ENCODE assay signal across 8 mouse cellular contexts in genomic region chr6:53820486-53820985, GRCm38 (mm10). TPM values are rescaled to one million over a fixed set of nuclear protein-coding genes. Genes with fewer than 3 reads are reported as not detected.
DNase-seq lines count a peak whose midpoint lies in the region; ATAC-seq and TF ChIP-seq lines count a peak whose summit lies in the region.

Tril (minus strand) TSS chr6:53820830.

- no peaks in the 10 kb centered on the region for H3K79me2 ChIP-seq in heart, adult 2 months (replicated peaks; ENCODE audit: control insufficient read depth, insufficient read depth, low read length)

- DNase-seq in neural tube, embryonic 11.5 days (ENCODE audit: low spot score), result peak; percentile 75
- DNase-seq in neural tube, embryonic 10.5 days (ENCODE audit: extremely low spot score, low spot score), result no peak
- peak; percentile 88 to 90 for DNase-seq in heart, adult 2 months
- DNase-seq in kidney, adult 2 months, result peak; percentile 77
- peak; percentile 74 for DNase-seq in urinary bladder, adult 2 months (ENCODE audit: low spot score)

- H3K4me1 ChIP-seq in neural tube, embryonic 11.5 days (ENCODE audit: control insufficient read depth, insufficient read depth, low read length), result peaks cover 20% of the 10 kb centered on the region
- H3K4me1 ChIP-seq in embryonic facial prominence, embryonic 13.5 days, result peaks cover 58% of the 10 kb centered on the region
- peaks cover 3% of the 10 kb centered on the region for H3K4me1 ChIP-seq in heart, adult 2 months (ENCODE audit: control insufficient read depth, insufficient read depth, low read length)
- H3K4me1 ChIP-seq in kidney, adult 2 months (ENCODE audit: control insufficient read depth, insufficient read depth, low read length), result 0 out of 2 replicates have a peak, but pooled peaks cover 4% of the 10 kb centered on the region
- H3K4me1 ChIP-seq in limb, embryonic 13.5 days, result peaks cover 57% of the 10 kb centered on the region
- peaks cover 28% of the 10 kb centered on the region for H3K4me1 ChIP-seq in midbrain, embryonic 16.5 days (ENCODE audit: control insufficient read depth, insufficient read depth, low read length)

- TF ChIP-seq CTCF in heart, adult 2 months (IDR thresholded peaks at IDR 0.05), result no peak
- TF ChIP-seq CTCF in kidney, adult 2 months (conservative IDR thresholded peaks at IDR 0.05; ENCODE audit: insufficient read depth, insufficient read length, low read depth, low read length), result no peak

- no peaks in the 10 kb centered on the region for H3K9me3 ChIP-seq in neural tube, embryonic 11.5 days (ENCODE audit: control insufficient read depth, low read length)
- H3K9me3 ChIP-seq in embryonic facial prominence, embryonic 13.5 days, result no peaks in the 10 kb centered on the region
- H3K9me3 ChIP-seq in limb, embryonic 13.5 days, result no peaks in the 10 kb centered on the region
- H3K9me3 ChIP-seq in midbrain, embryonic 16.5 days (replicated peaks; ENCODE audit: control insufficient read depth, low read length, poor library complexity, severe bottlenecking), result no peaks in the 10 kb centered on the region

- peak; percentile 33 for ATAC-seq in neural tube, embryonic 11.5 days (ENCODE audit: insufficient read depth, low FRiP score, low TSS enrichment)
- peak; percentile 69 for ATAC-seq in embryonic facial prominence, embryonic 13.5 days (ENCODE audit: insufficient number of reproducible peaks, insufficient read depth, low FRiP score, low TSS enrichment, low read depth)
- ATAC-seq in limb, embryonic 13.5 days (ENCODE audit: low FRiP score, low read depth), result peak; percentile 82
- peak; percentile 63 for ATAC-seq in midbrain, embryonic 16.5 days

- intact Hi-C loops in heart, adult 2 months (cut with DNase I), result loop anchor here (2.0 kb wide), 2 partner anchors 36 to 60 kb away; no protein-coding TSS in a partner anchor

- H3K36me3 ChIP-seq in neural tube, embryonic 11.5 days (ENCODE audit: control insufficient read depth, insufficient read depth, low read length), result no peaks in the 10 kb centered on the region
- 0 out of 2 replicates have a peak, but pooled peaks cover 3% of the 10 kb centered on the region for H3K36me3 ChIP-seq in embryonic facial prominence, embryonic 13.5 days
- no peaks in the 10 kb centered on the region for H3K36me3 ChIP-seq in heart, adult 2 months (ENCODE audit: control insufficient read depth, insufficient read depth, low read length)
- H3K36me3 ChIP-seq in kidney, adult 2 months (ENCODE audit: control insufficient read depth, insufficient read depth, low read length), result no peaks in the 10 kb centered on the region
- peaks cover 4% of the 10 kb centered on the region; the same call in 1 of the 2 replicates for H3K36me3 ChIP-seq in limb, embryonic 13.5 days
- no peaks in the 10 kb centered on the region for H3K36me3 ChIP-seq in midbrain, embryonic 16.5 days (ENCODE audit: control insufficient read depth, insufficient read depth, low read length)

- peak; percentile 48; the same call in 1 of the 2 replicates for TF ChIP-seq POLR2A in heart, adult 2 months (IDR thresholded peaks at IDR 0.05; ENCODE audit: insufficient read depth, low read depth, low read length)
- no peak for TF ChIP-seq POLR2A in kidney, adult 2 months (IDR thresholded peaks at IDR 0.05; ENCODE audit: low read depth, low read length)

- WGBS in neural tube, embryonic 11.5 days, result under 1% methylated on average over 43 of the region's 43 CpGs
- WGBS in embryonic facial prominence, embryonic 13.5 days, result under 1% methylated on average over 43 of the region's 43 CpGs
- WGBS in heart, adult 2 months, result under 1% methylated on average over 43 of the region's 43 CpGs
- 1% methylated on average over 43 of the region's 43 CpGs for WGBS in kidney, adult 2 months
- WGBS in limb, embryonic 13.5 days, result 0% methylated on average over 43 of the region's 43 CpGs
- WGBS in midbrain, embryonic 16.5 days, result under 1% methylated on average over 43 of the region's 43 CpGs

- no peak; the same call in 1 of the 2 replicates for TF ChIP-seq EP300 in heart, adult 2 months (IDR thresholded peaks at IDR 0.05; ENCODE audit: insufficient read depth, low read depth, low read length)

- peak within 1 kb of the TSS; percentile 57 for H3K4me3 ChIP-seq in neural tube, embryonic 11.5 days (ENCODE audit: low read depth, low read length)
- H3K4me3 ChIP-seq in embryonic facial prominence, embryonic 13.5 days, result peak within 1 kb of the TSS; percentile 63
- peak within 1 kb of the TSS; percentile 70 for H3K4me3 ChIP-seq in heart, adult 2 months
- H3K4me3 ChIP-seq in kidney, adult 2 months (ENCODE audit: insufficient read depth, low read depth, low read length), result peak within 1 kb of the TSS; percentile 56
- H3K4me3 ChIP-seq in limb, embryonic 13.5 days, result peak within 1 kb of the TSS; percentile 68
- peak within 1 kb of the TSS; percentile 45 for H3K4me3 ChIP-seq in midbrain, embryonic 16.5 days (ENCODE audit: low read depth, low read length)

- H3K9ac ChIP-seq in neural tube, embryonic 11.5 days (ENCODE audit: low read length), result peak within 1 kb of the TSS; percentile 81
- H3K9ac ChIP-seq in embryonic facial prominence, embryonic 13.5 days, result peak within 1 kb of the TSS; percentile 89
- peak within 1 kb of the TSS; percentile 81 for H3K9ac ChIP-seq in heart, adult 2 months (ENCODE audit: low read depth, low read length)
- H3K9ac ChIP-seq in limb, embryonic 13.5 days, result peak within 1 kb of the TSS; percentile 91
- H3K9ac ChIP-seq in midbrain, embryonic 16.5 days (ENCODE audit: low read depth, low read length), result peak within 1 kb of the TSS; percentile 60

- H3K27me3 ChIP-seq in neural tube, embryonic 11.5 days (ENCODE audit: control insufficient read depth, insufficient read depth, low read length), result peaks cover 33% of the 10 kb centered on the region
- H3K27me3 ChIP-seq in embryonic facial prominence, embryonic 13.5 days, result peaks cover 4% of the 10 kb centered on the region
- H3K27me3 ChIP-seq in heart, adult 2 months (ENCODE audit: control insufficient read depth, insufficient read depth, low read length), result no peaks in the 10 kb centered on the region
- no peaks in the 10 kb centered on the region for H3K27me3 ChIP-seq in kidney, adult 2 months (replicated peaks; ENCODE audit: control insufficient read depth, insufficient read depth, low read length)
- H3K27me3 ChIP-seq in limb, embryonic 13.5 days, result peaks cover 13% of the 10 kb centered on the region; the same call in 1 of the 2 replicates
- peaks cover 22% of the 10 kb centered on the region for H3K27me3 ChIP-seq in midbrain, embryonic 16.5 days (ENCODE audit: control insufficient read depth, insufficient read depth, low read depth, low read length)

- H3K4me2 ChIP-seq in neural tube, embryonic 11.5 days (ENCODE audit: low read depth), result peak within 1 kb of the TSS; percentile 85
- peak within 1 kb of the TSS; percentile 94 for H3K4me2 ChIP-seq in embryonic facial prominence, embryonic 13.5 days
- peak within 1 kb of the TSS; percentile 99 for H3K4me2 ChIP-seq in limb, embryonic 13.5 days (replicated peaks)
- peak within 1 kb of the TSS; percentile 83 for H3K4me2 ChIP-seq in midbrain, embryonic 16.5 days (ENCODE audit: low read length)

- peak within 1 kb of the TSS; percentile 80 for H3K27ac ChIP-seq in neural tube, embryonic 11.5 days (ENCODE audit: low read depth, low read length)
- H3K27ac ChIP-seq in embryonic facial prominence, embryonic 13.5 days, result peak within 1 kb of the TSS; percentile 98
- H3K27ac ChIP-seq in heart, adult 2 months, result peak within 1 kb of the TSS; percentile 87
- H3K27ac ChIP-seq in kidney, adult 2 months (ENCODE audit: insufficient read depth, low read depth, low read length), result peak within 1 kb of the TSS; percentile 83
- peak within 1 kb of the TSS; percentile 98 for H3K27ac ChIP-seq in limb, embryonic 13.5 days
- H3K27ac ChIP-seq in midbrain, embryonic 16.5 days (ENCODE audit: low read length), result peak within 1 kb of the TSS; percentile 71

RNA-seq across cellular contexts. Expression of gene Tril, which starts in this region (rescaled TPM):
- 19.6 and 24.0 TPM in 2 replicates for polyA plus RNA-seq in neural tube, embryonic 11.5 days (2014; fragmentation: Nextera tagmentation; extraction: Ambion mirVana)
- polyA plus RNA-seq in embryonic facial prominence, embryonic 13.5 days (2015; fragmentation: Nextera tagmentation; extraction: Ambion mirVana), result 51.0 and 58.7 TPM in 2 replicates
- 1 to 10 TPM; 3.3 to 3.9 TPM for total RNA-seq in heart, adult 2 months (2021)
- 4.4 and 5.1 TPM in 2 replicates for polyA plus RNA-seq in heart, adult 2 months (2012; rRNA removed)
- polyA plus RNA-seq in kidney, adult 2 months (2012; rRNA removed), result 17.3 and 18.9 TPM in 2 replicates
- 93.3 and 104 TPM in 2 replicates for polyA plus RNA-seq in limb, embryonic 13.5 days (2015; fragmentation: Nextera tagmentation; extraction: Ambion mirVana)
- 13.0 and 16.9 TPM in 2 replicates for polyA plus RNA-seq in midbrain, embryonic 16.5 days (2015; fragmentation: Nextera tagmentation; extraction: Ambion mirVana)
- polyA plus RNA-seq in urinary bladder, adult 2 months (2012; rRNA removed), result 8.7 and 12.6 TPM in 2 replicates
